Mouse (Mus musculus) lung, postnatal 4 days (tissue): ENCODE data around the gene Cdk8.
A peak's percentile ranks its signal among the peaks of the same experiment; 100 is the strongest.

Experiments
- DNase-seq, 2 experiments: peaks; one replicate each; pipeline ENCODE4 v3.0.0; 2021

Gene Cdk8

DNA sequence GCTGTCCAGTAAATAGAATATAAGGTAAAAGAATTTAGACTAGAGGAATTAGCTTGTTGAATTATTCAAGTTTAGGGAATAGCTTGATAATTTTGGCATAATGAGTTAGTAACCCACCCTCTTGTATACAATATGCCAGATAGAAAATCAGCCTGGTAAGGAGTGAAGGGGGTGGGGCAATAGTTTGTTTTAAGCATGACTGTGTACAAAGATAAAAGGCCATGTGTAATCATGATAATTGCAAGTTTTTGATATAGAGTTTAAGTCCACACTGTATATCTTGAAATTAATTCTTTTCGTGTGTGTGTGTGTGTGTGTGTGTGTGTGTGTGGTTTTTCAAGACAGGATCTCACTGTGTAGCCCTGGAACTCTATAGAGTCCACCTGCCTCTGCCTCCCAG, 3.3 kb downstream of the Cdk8 start:
- no peak for DNase-seq

- no peak for DNase-seq
These were observed 7.2 kb downstream of the Cdk8 start for GRCm38 (mm10) chr5:146238274-146238673.

GRCm38 (mm10) chr5:146240771-146241170, 9.7 kb downstream of the Cdk8 start:
- DNase-seq: no peak

GRCm38 (mm10) chr5:146241202-146241601, 10.2 kb downstream of the Cdk8 start:
- no peak for DNase-seq

GRCm38 (mm10) chr5:146245193-146245592, 14.2 kb downstream of the Cdk8 start:
- DNase-seq: no peak

DNA sequence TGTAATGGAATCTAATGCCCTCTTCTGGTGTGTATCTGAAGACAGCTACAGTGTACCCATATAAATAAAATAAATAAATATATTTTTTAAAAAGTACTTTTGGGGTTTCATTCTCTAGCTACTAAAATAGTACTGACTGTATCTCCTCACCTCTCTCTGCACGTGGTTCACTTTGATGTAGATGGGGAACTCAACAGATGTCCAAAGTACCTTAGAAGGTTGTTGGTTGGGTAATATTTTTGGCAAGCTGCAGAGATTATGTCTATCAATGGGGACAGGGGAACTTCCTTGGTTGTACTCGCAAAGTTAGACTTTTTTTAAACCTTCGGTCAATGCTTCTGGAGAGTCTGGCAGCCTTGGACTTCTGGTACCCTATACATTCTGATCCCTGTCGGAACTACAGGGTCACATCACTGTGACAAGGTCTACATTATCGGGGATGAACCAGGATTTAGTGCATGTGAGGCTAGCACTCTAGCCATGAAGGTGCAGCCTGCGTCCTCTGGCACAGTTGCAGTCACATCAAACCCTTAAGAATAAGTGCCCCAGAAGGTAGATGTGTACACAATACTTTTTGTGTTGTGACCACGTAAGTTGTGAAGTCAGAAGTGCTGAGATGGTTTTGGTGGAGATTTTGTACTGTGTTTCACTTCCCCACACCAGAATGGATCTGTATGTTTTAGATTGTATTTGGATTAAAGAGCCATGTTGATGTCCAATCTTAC, 14.8 kb downstream of the Cdk8 start:
- DNase-seq: no peak

DNA sequence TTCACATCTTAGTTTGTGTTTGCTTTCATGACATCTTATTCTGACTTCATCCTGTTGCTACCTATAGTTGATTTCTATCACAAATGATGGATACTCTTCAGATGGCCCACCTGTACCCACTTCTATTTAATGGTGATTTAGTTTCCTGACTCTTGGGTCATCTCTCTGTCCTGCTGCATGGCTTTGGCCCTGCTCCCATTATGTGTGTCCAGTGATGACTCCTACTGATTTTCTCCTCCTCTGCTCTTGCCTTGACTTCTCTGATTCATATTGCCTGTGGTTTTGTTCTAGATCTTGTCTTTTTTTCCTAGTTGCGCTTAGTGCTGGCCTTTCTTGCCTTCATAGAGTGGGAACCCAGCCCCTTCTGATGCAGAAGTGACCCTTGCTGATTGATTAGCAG, 15.4 kb downstream of the Cdk8 start:
- no peak for DNase-seq

DNA sequence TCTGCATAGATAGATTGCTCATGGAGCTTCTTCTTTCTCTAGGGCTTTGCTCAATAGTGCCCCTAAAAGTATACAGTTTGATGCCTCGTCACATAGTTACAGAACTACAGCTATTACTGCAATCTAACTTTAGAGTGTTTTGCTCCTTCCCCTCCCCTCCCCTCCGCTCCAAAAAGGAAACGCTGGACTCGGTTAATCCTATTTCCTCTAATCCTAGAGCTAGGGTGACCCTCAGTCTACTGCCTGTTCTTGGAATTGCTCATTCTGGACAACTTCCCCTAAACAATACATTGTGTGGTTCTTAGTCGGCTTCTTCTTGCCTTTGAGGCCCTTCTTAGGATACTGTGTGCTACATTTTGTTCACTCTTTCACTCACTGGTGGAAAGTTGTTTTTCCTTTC, 16.7 kb downstream of the Cdk8 start:
- DNase-seq: no peak

- DNase-seq: peak; percentile 33 to 35
These were observed 17.7 kb downstream of the Cdk8 start for GRCm38 (mm10) chr5:146248746-146249145.

GRCm38 (mm10) chr5:146250369-146251075, 19.5 kb downstream of the Cdk8 start:
- no peak for DNase-seq

DNA sequence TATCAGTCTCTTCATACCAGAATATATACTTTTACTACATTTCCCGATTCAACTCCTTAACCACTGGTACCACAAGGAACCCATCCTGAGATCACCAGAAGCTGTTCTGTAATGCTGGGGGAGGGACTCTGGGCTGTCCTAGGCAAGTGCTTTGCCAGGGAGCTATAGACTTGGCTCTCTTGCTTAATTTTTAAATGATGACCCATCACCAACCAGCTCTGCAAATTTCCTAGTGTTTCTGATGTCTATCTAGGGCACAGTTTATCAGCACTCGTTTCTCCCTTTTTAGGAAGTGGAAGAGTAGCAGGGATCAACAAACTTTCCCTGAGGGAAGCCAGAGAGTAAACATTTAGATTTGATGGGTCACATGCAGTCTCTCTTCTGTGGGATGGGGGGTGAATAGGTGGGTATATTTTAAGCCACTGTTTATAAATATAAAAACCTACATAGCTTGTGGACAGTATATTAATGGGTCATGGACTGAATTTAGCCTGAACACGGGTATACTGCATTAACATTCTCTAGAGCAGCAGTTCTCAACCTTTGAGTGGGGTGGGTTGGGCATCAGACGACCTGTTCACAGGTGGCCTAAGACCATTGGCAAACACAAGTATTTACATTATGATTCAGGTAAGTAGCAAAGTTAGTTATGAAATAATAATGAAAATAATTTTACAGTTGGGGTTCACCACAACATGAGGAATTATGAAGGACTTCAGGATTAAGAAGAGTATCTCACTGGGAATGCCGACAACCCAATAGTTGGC, 20.8 kb downstream of the Cdk8 start:
- DNase-seq: peak in 1 of 2 experiments; percentile 29

- no peak for DNase-seq
These were observed 22.6 kb downstream of the Cdk8 start for GRCm38 (mm10) chr5:146253644-146254043.

- no peak for DNase-seq
These were observed 29.0 kb downstream of the Cdk8 start for GRCm38 (mm10) chr5:146260003-146260402.

DNA sequence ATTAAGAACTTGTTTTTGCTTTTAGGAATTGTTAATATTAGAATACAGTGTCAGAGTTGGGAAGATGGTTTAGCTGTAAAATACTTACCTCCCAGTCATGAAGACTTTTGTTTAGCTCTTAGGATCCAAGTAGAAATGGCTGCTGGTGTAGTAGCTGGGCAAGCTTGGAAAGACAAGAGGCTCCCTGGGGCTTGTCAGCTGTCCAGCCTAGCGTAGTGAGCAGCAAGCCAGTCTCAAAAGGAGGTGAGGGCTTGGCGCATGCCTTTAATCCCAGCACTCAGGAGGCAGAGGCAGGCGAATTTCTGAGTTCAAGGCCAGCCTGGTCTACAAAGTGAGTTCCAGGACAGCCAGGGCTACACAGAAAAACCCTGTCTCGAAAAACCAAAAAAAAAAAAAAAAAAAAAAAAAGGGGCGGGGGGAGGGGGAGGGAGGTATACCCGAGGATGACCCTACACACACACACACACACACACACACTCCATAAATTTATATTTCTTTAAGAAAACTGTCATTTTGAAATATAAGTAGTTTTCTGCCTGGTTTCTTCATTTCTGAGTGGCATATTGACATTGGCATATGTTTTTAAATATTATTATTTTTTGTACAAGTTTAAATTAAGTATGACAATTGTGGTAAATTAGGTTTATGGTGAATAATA, 35.0 kb downstream of the Cdk8 start:
- no peak for DNase-seq

DNA sequence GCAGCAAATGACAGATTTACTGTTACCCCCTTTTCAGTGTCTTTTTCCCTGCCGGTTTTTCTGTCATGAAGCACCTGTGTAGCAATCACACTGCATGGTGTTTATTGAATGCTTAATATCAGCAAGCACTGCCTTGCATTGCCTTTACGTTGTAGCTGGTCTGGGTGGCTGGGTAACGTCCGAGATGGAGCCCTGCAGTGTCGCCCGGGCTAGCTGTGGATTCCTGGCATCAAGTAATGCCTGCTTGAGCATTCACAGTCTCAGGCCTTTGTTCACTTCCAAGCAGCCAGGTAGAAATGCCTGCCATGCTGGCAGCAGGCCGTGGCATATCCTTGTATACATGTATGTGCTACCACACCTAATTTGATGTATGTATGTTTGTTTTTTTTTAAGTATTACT, 36.7 kb downstream of the Cdk8 start:
- DNase-seq: no peak

DNA sequence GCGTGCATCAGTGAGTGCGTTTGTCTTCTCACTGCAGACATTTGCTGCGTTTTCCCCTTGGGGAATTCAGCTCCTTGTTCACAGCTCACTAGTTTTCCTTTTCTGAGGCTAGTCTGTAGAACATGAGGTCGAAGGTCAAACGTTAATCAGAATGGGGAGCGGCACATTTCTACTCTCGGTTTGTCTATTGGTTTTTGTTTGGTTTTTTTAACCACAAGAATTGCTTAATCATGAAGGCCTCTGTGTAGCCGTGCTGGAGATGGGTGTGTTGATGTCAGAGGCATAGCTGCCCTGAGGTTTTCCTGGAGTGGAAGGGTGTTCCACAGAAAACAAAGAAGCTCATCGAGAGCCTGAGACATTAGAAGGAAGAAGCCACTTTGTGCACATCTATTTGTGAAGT, 39.6 kb downstream of the Cdk8 start:
- no peak for DNase-seq

GRCm38 (mm10) chr5:146271662-146272061, 40.6 kb downstream of the Cdk8 start:
- no peak for DNase-seq

DNA sequence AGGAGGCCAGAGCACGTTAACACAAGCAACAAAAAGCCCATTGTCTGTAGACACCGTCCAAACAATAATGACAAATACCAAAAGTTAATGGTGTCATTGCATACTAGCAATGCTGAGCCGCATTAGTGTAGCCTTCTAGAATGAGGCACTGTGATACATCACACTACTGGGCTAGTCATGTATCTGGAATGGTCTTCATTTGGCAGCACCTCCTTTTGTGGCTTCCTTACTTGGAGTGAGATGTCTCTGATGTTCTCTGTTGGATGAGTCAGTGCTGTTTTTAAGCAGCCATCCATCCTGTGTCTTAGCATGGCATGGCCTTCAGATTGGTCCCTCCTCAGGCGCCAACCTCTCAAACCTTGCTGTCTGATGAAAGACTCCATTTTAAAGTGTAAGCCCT, 42.1 kb downstream of the Cdk8 start:
- no peak for DNase-seq

GRCm38 (mm10) chr5:146274420-146275045, 43.5 kb downstream of the Cdk8 start:
- DNase-seq: no peak

GRCm38 (mm10) chr5:146277513-146277912, 46.5 kb downstream of the Cdk8 start:
- DNase-seq: no peak

- no peak for DNase-seq
These were observed 49.0 kb downstream of the Cdk8 start for GRCm38 (mm10) chr5:146280012-146280411.

- DNase-seq: no peak
These were observed 50.3 kb downstream of the Cdk8 start for GRCm38 (mm10) chr5:146281241-146281818.
